In the genomic region with DNA sequence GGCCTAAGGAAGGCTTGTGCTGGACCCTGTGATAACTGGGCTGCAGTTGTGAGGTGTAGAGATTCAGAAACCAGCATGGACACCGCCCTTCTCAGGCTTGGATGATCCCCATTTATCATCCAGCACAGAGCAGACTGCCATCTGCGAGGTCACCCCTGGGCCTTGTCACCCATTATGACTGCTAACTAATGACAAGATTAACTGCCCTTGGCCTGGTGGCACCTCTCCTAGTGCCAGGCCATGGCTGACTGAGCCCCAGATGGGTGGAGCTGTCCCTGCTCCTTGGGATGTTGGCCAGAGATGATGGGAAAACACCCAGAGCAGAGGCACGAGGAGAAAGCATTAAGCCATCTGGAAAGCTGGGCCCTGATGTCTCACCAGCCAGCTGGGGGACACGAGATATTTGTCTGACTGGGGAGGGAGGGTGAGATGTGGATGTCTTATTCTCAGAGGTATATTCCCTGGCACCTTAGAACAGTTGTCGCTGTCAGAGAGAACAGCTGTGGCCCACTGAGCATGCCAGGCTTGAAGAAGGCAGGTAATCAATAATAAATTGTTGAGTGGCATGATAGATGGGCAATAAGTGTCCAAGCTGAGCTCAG, we compare ENCODE assay signal across 15 mouse cellular contexts.
DNase-seq lines count a peak whose midpoint lies in the region; ATAC-seq lines count a peak whose summit lies in the region.
"Had no signal": no experiment of that assay in that cellular context is flagged by ENCODE, and none has a peak within 500 bp of the region (broad histone marks: within the 10 kb centered on the region; RNA-seq: fewer than 3 reads in every experiment).

No protein-coding gene starts in this region.

- no peaks in the 10 kb centered on the region for H3K27me3 ChIP-seq in hindbrain, embryonic 16.5 days (replicated peaks; ENCODE audit: control insufficient read depth, insufficient read depth, low read length)
- H3K27me3 ChIP-seq: embryonic facial prominence, embryonic 15.5 days had no signal

- ATAC-seq in hindbrain, embryonic 16.5 days: peak; percentile 67
- ATAC-seq: forebrain, embryonic 14.5 days; intestine, embryonic 16.5 days had no signal

- H3K4me3 ChIP-seq in hindbrain, embryonic 16.5 days (ENCODE audit: low read length): no peak overlapping the region
- H3K4me3 ChIP-seq: embryonic facial prominence, embryonic 15.5 days had no signal

- 45% methylated on average over 5 of the region's 5 CpGs for WGBS in hindbrain, embryonic 16.5 days

- H3K9me3 ChIP-seq in hindbrain, embryonic 16.5 days (ENCODE audit: control insufficient read depth, low read length): no peaks in the 10 kb centered on the region
- H3K9me3 ChIP-seq: embryonic facial prominence, embryonic 15.5 days had no signal

- H3K36me3 ChIP-seq in hindbrain, embryonic 16.5 days (ENCODE audit: control insufficient read depth, insufficient read depth, low read length): no peaks in the 10 kb centered on the region
- H3K36me3 ChIP-seq: embryonic facial prominence, embryonic 15.5 days had no signal

- DNase-seq in kidney, adult 11 months: peak; percentile 4
- no peak for DNase-seq in kidney, adult 8-10 months
- DNase-seq in 3134 (ENCODE audit: extremely low read depth, insufficient read length, low spot score): peak; percentile 31
- peak; percentile 35 to 60 for DNase-seq in adrenal gland, adult 18-20 months (ENCODE audit: low spot score in 2 of 2)
- no peak for DNase-seq in right cerebral cortex, postnatal 10 days (ENCODE audit: low spot score in 2 of 2)
- no peak for DNase-seq in heart, postnatal 4 days
- no peak for DNase-seq in testis, postnatal 14 days (ENCODE audit: low spot score)
- DNase-seq: cerebellum, adult 11 months; liver; lung, embryonic 14.5 days; thymus, postnatal 25 days had no signal

- H3K4me1 ChIP-seq in hindbrain, embryonic 16.5 days (ENCODE audit: control insufficient read depth, insufficient read depth, low read depth, low read length): peaks cover 6% of the 10 kb centered on the region

- H3K9ac ChIP-seq in hindbrain, embryonic 16.5 days (ENCODE audit: low read depth, low read length): no peak overlapping the region
- H3K9ac ChIP-seq: embryonic facial prominence, embryonic 15.5 days; lung, embryonic 14.5 days had no signal

- no peak overlapping the region for H3K27ac ChIP-seq in hindbrain, embryonic 16.5 days (ENCODE audit: low read depth, low read length)
- H3K27ac ChIP-seq: embryonic facial prominence, embryonic 15.5 days had no signal

- no peak overlapping the region for H3K4me2 ChIP-seq in hindbrain, embryonic 16.5 days (ENCODE audit: low read length)
- H3K4me2 ChIP-seq: embryonic facial prominence, embryonic 15.5 days; lung, embryonic 14.5 days had no signal

Comparison
In these comparisons a context has a peak if more than half of its experiments do, and no peak if none do; other contexts are left out.
1. DNase-seq: peak in kidney, adult 11 months (single experiment), 3134 (single experiment) and adrenal gland, adult 18-20 months (2 of 2); none in kidney, adult 8-10 months (0 of 2), right cerebral cortex, postnatal 10 days (0 of 2), heart, postnatal 4 days (single experiment) and testis, postnatal 14 days (single experiment).